Comparison of ENCODE assay signal across 16 mouse cellular contexts in genomic region chr12:70695162-70695561, GRCm38 (mm10).
DNase-seq lines count a peak whose midpoint lies in the region; ATAC-seq and TF ChIP-seq lines count a peak whose summit lies in the region.
"Had no signal": no experiment of that assay in that cellular context is flagged by ENCODE, and none has a peak within 500 bp of the region (broad histone marks: within the 10 kb centered on the region; RNA-seq: fewer than 3 reads in every experiment).

No protein-coding gene starts in this region.

- no peak for TF ChIP-seq POLR2A in CH12.LX (IDR thresholded peaks at IDR 0.05; ENCODE audit: low read depth, low read length)
- TF ChIP-seq POLR2A in embryonic fibroblast, embryonic 13.5 days (IDR thresholded peaks at IDR 0.05; ENCODE audit: low read depth, low read length): no peak

- ATAC-seq in heart, embryonic 12.5 days (ENCODE audit: insufficient number of reproducible peaks, low FRiP score): no peak
- ATAC-seq in megakaryocyte progenitor cell, adult 5-6 weeks (replicated peaks; ENCODE audit: poor library complexity): peak; percentile 93
- ATAC-seq: intestine, embryonic 16.5 days; midbrain, embryonic 16.5 days had no signal

- peak; percentile 98 for DNase-seq in heart, adult 11 months
- DNase-seq in CH12.LX (ENCODE audit: extremely low read depth): peak; percentile 48
- no peak for DNase-seq in adrenal gland, adult 18-20 months (ENCODE audit: low spot score in 2 of 2)
- DNase-seq in embryo, embryonic 10.5 days (ENCODE audit: low spot score): no peak
- no peak for DNase-seq in natural killer cell, adult 2 months (ENCODE audit: low spot score in 2 of 2)
- DNase-seq: cerebellum, adult 8-10 months; embryo, embryonic 11 days; kidney, postnatal 10 days; left cerebral cortex, postnatal 4 days; liver, embryonic 13.5 days had no signal

- dilution Hi-C loops in CH12.LX (cut with MboI; ENCODE audit: extremely low pct_ligation_motif_present, extremely low pct_unique_long_range_greater_than_20kb, low sequenced_read_pairs): no loop called here

- no peak overlapping the region for H3K4me2 ChIP-seq in heart, embryonic 12.5 days
- no peak overlapping the region for H3K4me2 ChIP-seq in CH12.LX (ENCODE audit: insufficient read depth, low read depth, poor library complexity, severe bottlenecking)
- H3K4me2 ChIP-seq: liver, embryonic 13.5 days; neural tube, embryonic 13.5 days had no signal

- no peak overlapping the region for H3K4me3 ChIP-seq in heart, embryonic 12.5 days
- H3K4me3 ChIP-seq in CH12.LX (replicated peaks in 1 of 3; ENCODE audit: low read depth in 2 of 3, low read length in 2 of 3, poor library complexity in 1 of 3): no peak overlapping the region
- no peak overlapping the region for H3K4me3 ChIP-seq in embryonic fibroblast, embryonic 13.5 days (ENCODE audit: insufficient read depth, low read length)
- H3K4me3 ChIP-seq: liver, embryonic 13.5 days; neural tube, embryonic 13.5 days had no signal

- no peak for TF ChIP-seq RAD21 in CH12.LX (IDR thresholded peaks at IDR 0.05; ENCODE audit: low read depth, low read length)

- no peak for TF ChIP-seq EP300 in CH12.LX (IDR thresholded peaks at IDR 0.05; ENCODE audit: low read length)

- 81% methylated on average over 5 of the region's 5 CpGs for WGBS in heart, embryonic 12.5 days

- no peaks in the 10 kb centered on the region for H3K27me3 ChIP-seq in heart, embryonic 12.5 days (replicated peaks)
- no peaks in the 10 kb centered on the region for H3K27me3 ChIP-seq in CH12.LX (replicated peaks)
- H3K27me3 ChIP-seq: liver, embryonic 13.5 days; neural tube, embryonic 13.5 days had no signal

- H3K4me1 ChIP-seq in heart, embryonic 12.5 days (replicated peaks): peaks cover 6% of the 10 kb centered on the region
- H3K4me1 ChIP-seq in CH12.LX (ENCODE audit: control insufficient read depth in 1 of 2, insufficient read depth in 2 of 2): peaks cover 0 to 45% of the 10 kb centered on the region in 2 experiments; a peak in 3 of 4 replicates
- peaks cover 19% of the 10 kb centered on the region for H3K4me1 ChIP-seq in embryonic fibroblast, embryonic 13.5 days (ENCODE audit: control insufficient read depth, insufficient read depth, low read length)
- H3K4me1 ChIP-seq: liver, embryonic 13.5 days had no signal

- no peaks in the 10 kb centered on the region for H3K79me2 ChIP-seq in CH12.LX (replicated peaks; ENCODE audit: control insufficient read depth, extremely low read depth, insufficient read depth, poor library complexity, severe bottlenecking)

- peaks cover 5% of the 10 kb centered on the region; the same call in 1 of the 2 replicates for H3K9me3 ChIP-seq in heart, embryonic 12.5 days (replicated peaks)
- peaks cover 4% of the 10 kb centered on the region for H3K9me3 ChIP-seq in CH12.LX (replicated peaks; ENCODE audit: low read length)
- H3K9me3 ChIP-seq: liver, embryonic 13.5 days; neural tube, embryonic 13.5 days had no signal

- no peaks in the 10 kb centered on the region for H3K36me3 ChIP-seq in heart, embryonic 12.5 days
- H3K36me3 ChIP-seq in CH12.LX (replicated peaks in 1 of 2; ENCODE audit: control insufficient read depth in 1 of 2, insufficient read depth in 1 of 2, low read length in 1 of 2): no peaks in the 10 kb centered on the region
- H3K36me3 ChIP-seq: liver, embryonic 13.5 days; neural tube, embryonic 13.5 days had no signal

- in situ Hi-C loops in CH12.LX (cut with MboI; ENCODE audit: low pct_ligation_motif_present, low pct_unique_long_range_greater_than_20kb, low sequenced_read_pairs): no loop called here

- no peak overlapping the region for H3K27ac ChIP-seq in heart, embryonic 12.5 days (ENCODE audit: poor library complexity, severe bottlenecking)
- no peak overlapping the region for H3K27ac ChIP-seq in CH12.LX (ENCODE audit: insufficient read depth, low read depth)
- peak overlapping the region; percentile 76 for H3K27ac ChIP-seq in embryonic fibroblast, embryonic 13.5 days (ENCODE audit: insufficient read depth, low read length)
- H3K27ac ChIP-seq: liver, embryonic 13.5 days; neural tube, embryonic 13.5 days had no signal

- H3K9ac ChIP-seq in heart, embryonic 12.5 days: no peak overlapping the region
- H3K9ac ChIP-seq in CH12.LX (ENCODE audit: insufficient read depth, low read depth): no peak overlapping the region
- H3K9ac ChIP-seq: liver, embryonic 13.5 days; neural tube, embryonic 13.5 days had no signal

- TF ChIP-seq CTCF in CH12.LX (conservative IDR thresholded peaks at IDR 0.05 in 1 of 2, IDR thresholded peaks at IDR 0.05 in 1 of 2; ENCODE audit: low read depth in 2 of 2, low read length in 2 of 2): no peak
- TF ChIP-seq CTCF in embryonic fibroblast, embryonic 13.5 days (IDR thresholded peaks at IDR 0.05; ENCODE audit: borderline replicate concordance, insufficient read depth, low read length): no peak

TF ChIP-seq in CH12.LX, 34 proteins besides CTCF, POLR2A, EP300 and RAD21:
- TF ChIP-seq MAX (IDR thresholded peaks at IDR 0.05; ENCODE audit: low read length) (peak; percentile 42; the same call in 1 of the 2 replicates), ZNF384 (IDR thresholded peaks at IDR 0.05; ENCODE audit: low read depth, low read length) (no peak), BHLHE40 (IDR thresholded peaks at IDR 0.05; ENCODE audit: low read depth, low read length) (peak; percentile 15; the same call in 1 of the 2 replicates), ETS1 (conservative IDR thresholded peaks at IDR 0.05; ENCODE audit: low read depth, low read length) (peak; percentile 51; the same call in 1 of the 2 replicates), ELF1 (IDR thresholded peaks at IDR 0.05; ENCODE audit: low read depth, low read length) (peak; percentile 43; the same call in 1 of the 2 replicates), MYC (IDR thresholded peaks at IDR 0.05; ENCODE audit: low read depth, low read length) (0 out of 2 replicates have a peak, but pooled peaks have one; percentile 34)

Comparison
In these comparisons a context has a peak if more than half of its experiments do, and no peak if none do; other contexts are left out.
1. DNase-seq: peak in heart, adult 11 months (single experiment) and CH12.LX (single experiment); none in adrenal gland, adult 18-20 months (0 of 2), embryo, embryonic 10.5 days (single experiment) and natural killer cell, adult 2 months (0 of 2).